Mouse (Mus musculus): ENCODE data around the gene Trio.

GRCm38 (mm10) chr15:27805654-27806053 is 220.0 kb downstream of the Trio start:
- no peak for TF ChIP-seq POLR2A (IDR thresholded peaks at IDR 0.05; ENCODE audit: low read depth, low read length)
- TF ChIP-seq CTCF (IDR thresholded peaks at IDR 0.05; ENCODE audit: extremely low read depth, insufficient read depth, insufficient read length, insufficient replicate concordance) = no peak
